11 mouse cellular contexts compared by ENCODE assay signal in genomic region chr3:130182450-130182849, GRCm38 (mm10). TPM values are rescaled to one million over a fixed set of nuclear protein-coding genes. Genes with fewer than 3 reads are reported as not detected.
DNase-seq lines count a peak whose midpoint lies in the region; ATAC-seq lines count a peak whose summit lies in the region.
"Had no signal": no experiment of that assay in that cellular context is flagged by ENCODE, and none has a peak within 500 bp of the region (broad histone marks: within the 10 kb centered on the region; RNA-seq: fewer than 3 reads in every experiment).

No protein-coding gene starts in this region.

- no peak for ATAC-seq in liver, embryonic 13.5 days (ENCODE audit: low read depth)
- no peak for ATAC-seq in liver, embryonic 12.5 days
- ATAC-seq in embryonic facial prominence, embryonic 11.5 days (replicated peaks; ENCODE audit: insufficient number of reproducible peaks, low FRiP score, low TSS enrichment, low read depth), result no peak
- ATAC-seq in embryonic facial prominence, embryonic 13.5 days (ENCODE audit: insufficient number of reproducible peaks, insufficient read depth, low FRiP score, low TSS enrichment, low read depth), result no peak
- no peak for ATAC-seq in limb, embryonic 15.5 days (ENCODE audit: insufficient number of reproducible peaks, low FRiP score, low TSS enrichment, low read depth)

- no peaks in the 10 kb centered on the region for H3K36me3 ChIP-seq in liver, embryonic 13.5 days
- no peaks in the 10 kb centered on the region for H3K36me3 ChIP-seq in liver, embryonic 12.5 days
- no peaks in the 10 kb centered on the region for H3K36me3 ChIP-seq in embryonic facial prominence, embryonic 11.5 days (replicated peaks; ENCODE audit: control insufficient read depth, insufficient read depth, low read depth, low read length)
- H3K36me3 ChIP-seq in embryonic facial prominence, embryonic 13.5 days, result no peaks in the 10 kb centered on the region
- H3K36me3 ChIP-seq in limb, embryonic 15.5 days, result no peaks in the 10 kb centered on the region

- H3K4me1 ChIP-seq in liver, embryonic 13.5 days (replicated peaks), result no peaks in the 10 kb centered on the region
- peaks cover 6% of the 10 kb centered on the region; the same call in 1 of the 2 replicates for H3K4me1 ChIP-seq in liver, embryonic 12.5 days
- H3K4me1 ChIP-seq in embryonic facial prominence, embryonic 11.5 days (ENCODE audit: control insufficient read depth, insufficient read depth, low read length), result no peaks in the 10 kb centered on the region
- H3K4me1 ChIP-seq in embryonic facial prominence, embryonic 13.5 days, result peaks cover 14% of the 10 kb centered on the region
- H3K4me1 ChIP-seq in limb, embryonic 15.5 days, result peaks cover 15% of the 10 kb centered on the region; the same call in 1 of the 2 replicates

- H3K9ac ChIP-seq in liver, embryonic 13.5 days, result no peak overlapping the region
- H3K9ac ChIP-seq in liver, embryonic 12.5 days, result no peak overlapping the region
- no peak overlapping the region for H3K9ac ChIP-seq in embryonic facial prominence, embryonic 11.5 days (replicated peaks; ENCODE audit: low read length)
- H3K9ac ChIP-seq in embryonic facial prominence, embryonic 13.5 days, result no peak overlapping the region
- H3K9ac ChIP-seq in limb, embryonic 15.5 days, result no peak overlapping the region

- H3K4me3 ChIP-seq in liver, embryonic 13.5 days (replicated peaks), result no peak overlapping the region
- no peak overlapping the region for H3K4me3 ChIP-seq in liver, embryonic 12.5 days
- H3K4me3 ChIP-seq in embryonic facial prominence, embryonic 11.5 days (ENCODE audit: low read depth, low read length), result peak overlapping the region; percentile 3; the same call in 1 of the 2 replicates
- H3K4me3 ChIP-seq in embryonic facial prominence, embryonic 13.5 days, result peak overlapping the region; percentile 68
- H3K4me3 ChIP-seq in limb, embryonic 15.5 days, result peak overlapping the region; percentile 54; the same call in 1 of the 2 replicates

- peaks cover 24% of the 10 kb centered on the region for H3K27me3 ChIP-seq in liver, embryonic 13.5 days
- peaks cover 46% of the 10 kb centered on the region for H3K27me3 ChIP-seq in liver, embryonic 12.5 days (replicated peaks)
- no peaks in the 10 kb centered on the region for H3K27me3 ChIP-seq in embryonic facial prominence, embryonic 11.5 days (ENCODE audit: control insufficient read depth, insufficient read depth, low read length)
- H3K27me3 ChIP-seq in embryonic facial prominence, embryonic 13.5 days, result peaks cover 15% of the 10 kb centered on the region
- no peaks in the 10 kb centered on the region for H3K27me3 ChIP-seq in limb, embryonic 15.5 days
- H3K27me3 ChIP-seq: CH12.LX had no signal

- 62% methylated on average over 4 of the region's 4 CpGs for WGBS in liver, embryonic 13.5 days (ENCODE audit: insufficient replicate concordance)
- 61% methylated on average over 4 of the region's 4 CpGs for WGBS in liver, embryonic 12.5 days (ENCODE audit: insufficient replicate concordance)
- WGBS in embryonic facial prominence, embryonic 11.5 days, result 55% methylated on average over 4 of the region's 4 CpGs
- WGBS in embryonic facial prominence, embryonic 13.5 days, result 50% methylated on average over 4 of the region's 4 CpGs
- 35% methylated on average over 4 of the region's 4 CpGs for WGBS in limb, embryonic 15.5 days

- no peak overlapping the region for H3K27ac ChIP-seq in liver, embryonic 13.5 days
- H3K27ac ChIP-seq in liver, embryonic 12.5 days, result no peak overlapping the region
- H3K27ac ChIP-seq in embryonic facial prominence, embryonic 11.5 days (replicated peaks; ENCODE audit: low read depth, low read length), result no peak overlapping the region
- H3K27ac ChIP-seq in embryonic facial prominence, embryonic 13.5 days, result no peak overlapping the region
- H3K27ac ChIP-seq in limb, embryonic 15.5 days, result no peak overlapping the region
- H3K27ac ChIP-seq: macrophage had no signal

- no peak for DNase-seq in liver, embryonic 13.5 days
- no peak for DNase-seq in embryonic facial prominence, embryonic 11.5 days (ENCODE audit: low spot score)
- no peak for DNase-seq in left cerebral cortex, adult 9 months (ENCODE audit: low spot score in 2 of 2)
- DNase-seq in layer of hippocampus, adult 8-10 months (ENCODE audit: low spot score in 2 of 2), result no peak
- DNase-seq: gastrocnemius, postnatal 36 days; right cerebral cortex, postnatal 4 days had no signal

- H3K9me3 ChIP-seq in liver, embryonic 13.5 days (replicated peaks), result no peaks in the 10 kb centered on the region
- no peaks in the 10 kb centered on the region for H3K9me3 ChIP-seq in liver, embryonic 12.5 days (replicated peaks)
- no peaks in the 10 kb centered on the region for H3K9me3 ChIP-seq in embryonic facial prominence, embryonic 11.5 days (replicated peaks; ENCODE audit: control insufficient read depth, low read length)
- H3K9me3 ChIP-seq in embryonic facial prominence, embryonic 13.5 days, result no peaks in the 10 kb centered on the region
- H3K9me3 ChIP-seq in limb, embryonic 15.5 days, result no peaks in the 10 kb centered on the region

- peak overlapping the region; percentile 0; the same call in 1 of the 2 replicates for H3K4me2 ChIP-seq in liver, embryonic 13.5 days
- no peak overlapping the region for H3K4me2 ChIP-seq in liver, embryonic 12.5 days
- peak overlapping the region; percentile 13; the same call in 1 of the 2 replicates for H3K4me2 ChIP-seq in embryonic facial prominence, embryonic 11.5 days (ENCODE audit: low read depth, low read length)
- peak overlapping the region; percentile 98 for H3K4me2 ChIP-seq in embryonic facial prominence, embryonic 13.5 days
- H3K4me2 ChIP-seq in limb, embryonic 15.5 days, result 0 out of 2 replicates have a peak overlapping the region, but pooled peaks have one; percentile 87

RNA-seq across cellular contexts. Expression of gene Col25a1, which starts 51.1 kb away (rescaled TPM):
- polyA plus RNA-seq in liver, embryonic 13.5 days (2015; fragmentation: Nextera tagmentation; extraction: Ambion mirVana), result 1.3 and 1.7 TPM in 2 replicates
- polyA plus RNA-seq in liver, embryonic 12.5 days (2016; fragmentation: Nextera tagmentation; extraction: Ambion mirVana), result 3.7 and 4.2 TPM in 2 replicates
- polyA plus RNA-seq in embryonic facial prominence, embryonic 11.5 days (2014; fragmentation: Nextera tagmentation; extraction: Ambion mirVana), result 11.0 and 11.1 TPM in 2 replicates
- polyA plus RNA-seq in embryonic facial prominence, embryonic 13.5 days (2015; fragmentation: Nextera tagmentation; extraction: Ambion mirVana), result 13.5 and 14.8 TPM in 2 replicates
- 6.8 and 7.5 TPM in 2 replicates for polyA plus RNA-seq in limb, embryonic 15.5 days (2015; fragmentation: Nextera tagmentation; extraction: Ambion mirVana)
- total RNA-seq in layer of hippocampus, adult 8-10 months (2022), result 10 to 100 TPM; 56.3 to 71.8 (median 65.0) TPM
- total RNA-seq: CH12.LX had no signal
- polyA plus RNA-seq: macrophage had no signal

Comparison
In these comparisons a context has a peak if more than half of its experiments do, and no peak if none do; other contexts are left out.
1. H3K4me3 ChIP-seq: peak in embryonic facial prominence, embryonic 11.5 days (single experiment), embryonic facial prominence, embryonic 13.5 days (single experiment) and limb, embryonic 15.5 days (single experiment); none in liver, embryonic 13.5 days (single experiment) and liver, embryonic 12.5 days (single experiment).